Mouse (Mus musculus): ENCODE measurements around the gene Olfr418. TPM values are rescaled to one million over a fixed set of nuclear protein-coding genes. Genes with fewer than 3 reads are reported as not detected.
"Not testable (repeated sequence)": the region's sequence is repeated elsewhere in the genome, so short reads cannot be mapped to it uniquely, and the experiment has no call there.

The Olfr418 gene
- polyA plus RNA-seq (2015; fragmentation: Nextera tagmentation; extraction: Ambion mirVana) = not detected in 2 replicates

GRCm38 (mm10) chr1:173265701-173266100 lies at the start of gene Olfr418:
Gene Olfr418, plus strand, starts transcription at chr1:173266001.
- Histone ChIP-seq H3K4me3 (no peak within 1 kb of the TSS), H3K4me1 (no peaks in the 10 kb centered on the region), H3K9ac (replicated peaks) (no peak within 1 kb of the TSS), H3K27ac (replicated peaks) (no peak within 1 kb of the TSS), H3K36me3 (no peaks in the 10 kb centered on the region), H3K27me3 (no peaks in the 10 kb centered on the region), H3K9me3 (no peaks in the 10 kb centered on the region), H3K4me2 (replicated peaks) (no peak within 1 kb of the TSS)
- ATAC-seq (replicated peaks) = no peak

GRCm38 (mm10) chr1:173216481-173216880 lies 49.3 kb upstream of the Olfr418 start:
- no peaks in the 10 kb centered on the region for H3K27me3 ChIP-seq
- H3K4me3 ChIP-seq = no peak overlapping the region
- 93% methylated on average over 3 of the region's 3 CpGs for WGBS
- no peaks in the 10 kb centered on the region for H3K36me3 ChIP-seq
- no peak overlapping the region for H3K4me2 ChIP-seq (replicated peaks)
- no peaks in the 10 kb centered on the region for H3K4me1 ChIP-seq
- no peak overlapping the region for H3K27ac ChIP-seq (replicated peaks)
- H3K9me3 ChIP-seq = no peaks in the 10 kb centered on the region
- no peak overlapping the region for H3K9ac ChIP-seq (replicated peaks)
- ATAC-seq (replicated peaks) = no peak

- WGBS = 92% methylated on average over 2 of the region's 2 CpGs
- ATAC-seq (replicated peaks) = no peak
- no peak within 1 kb of the TSS for H3K4me2 ChIP-seq (replicated peaks)
- H3K4me3 ChIP-seq = no peak within 1 kb of the TSS
- H3K27ac ChIP-seq (replicated peaks) = no peak within 1 kb of the TSS
- H3K27me3 ChIP-seq = no peaks in the 10 kb centered on the region
- no peaks in the 10 kb centered on the region for H3K9me3 ChIP-seq
- H3K9ac ChIP-seq (replicated peaks) = no peak within 1 kb of the TSS
- H3K4me1 ChIP-seq = no peaks in the 10 kb centered on the region
- H3K36me3 ChIP-seq = no peaks in the 10 kb centered on the region
Measured at GRCm38 (mm10) chr1:173227081-173227480, 38.7 kb upstream of the Olfr418 start, which contains the start of gene Fcer1a. Gene Fcer1a, minus strand, starts transcription at chr1:173227214.

GRCm38 (mm10) chr1:173237004-173237403 lies 28.8 kb upstream of the Olfr418 start:
- not testable (repeated sequence) for H3K9ac ChIP-seq (replicated peaks); H3K4me2 ChIP-seq (replicated peaks); H3K27me3 ChIP-seq; H3K36me3 ChIP-seq; H3K9me3 ChIP-seq; H3K4me3 ChIP-seq; H3K4me1 ChIP-seq; ATAC-seq (replicated peaks); H3K27ac ChIP-seq (replicated peaks)
- WGBS = 95% methylated on average over 1 of the region's 1 CpGs

- ATAC-seq (replicated peaks) = no peak
- no peak overlapping the region for H3K4me2 ChIP-seq (replicated peaks)
- no peaks in the 10 kb centered on the region for H3K36me3 ChIP-seq
- no peak overlapping the region for H3K4me3 ChIP-seq
- no peaks in the 10 kb centered on the region for H3K27me3 ChIP-seq
- WGBS = 94% methylated on average over 3 of the region's 3 CpGs
- H3K9me3 ChIP-seq = no peaks in the 10 kb centered on the region
- H3K4me1 ChIP-seq = no peaks in the 10 kb centered on the region
- H3K9ac ChIP-seq (replicated peaks) = no peak overlapping the region
- H3K27ac ChIP-seq (replicated peaks) = no peak overlapping the region
Measured at GRCm38 (mm10) chr1:173249888-173250287, 15.9 kb upstream of the Olfr418 start.

GRCm38 (mm10) chr1:173277677-173278076 lies 11.9 kb downstream of the Olfr418 start, which contains the start of gene Mptx2:
Gene Mptx2, minus strand, starts transcription at chr1:173277777.
- H3K4me2 ChIP-seq (replicated peaks) = no peak within 1 kb of the TSS
- no peak within 1 kb of the TSS for H3K4me3 ChIP-seq
- H3K9ac ChIP-seq (replicated peaks) = no peak within 1 kb of the TSS
- no peaks in the 10 kb centered on the region for H3K27me3 ChIP-seq
- H3K9me3 ChIP-seq = no peaks in the 10 kb centered on the region
- H3K27ac ChIP-seq (replicated peaks) = no peak within 1 kb of the TSS
- ATAC-seq (replicated peaks) = no peak
- no peaks in the 10 kb centered on the region for H3K4me1 ChIP-seq
- WGBS = 77% methylated on average over 3 of the region's 3 CpGs
- H3K36me3 ChIP-seq = no peaks in the 10 kb centered on the region

- H3K27me3 ChIP-seq; H3K4me2 ChIP-seq (replicated peaks); ATAC-seq (replicated peaks); H3K9ac ChIP-seq (replicated peaks); H3K36me3 ChIP-seq; H3K9me3 ChIP-seq; H3K4me1 ChIP-seq; H3K4me3 ChIP-seq; H3K27ac ChIP-seq (replicated peaks): not testable (repeated sequence)
- 66% methylated on average over 3 of the region's 3 CpGs for WGBS
Measured at GRCm38 (mm10) chr1:173302795-173303194, 37.0 kb downstream of the Olfr418 start.

GRCm38 (mm10) chr1:173313535-173314050 lies 47.8 kb downstream of the Olfr418 start:
- H3K36me3 ChIP-seq; H3K4me2 ChIP-seq (replicated peaks); H3K9ac ChIP-seq (replicated peaks); H3K27ac ChIP-seq (replicated peaks); H3K4me1 ChIP-seq; H3K9me3 ChIP-seq; ATAC-seq (replicated peaks); H3K27me3 ChIP-seq; H3K4me3 ChIP-seq: not testable (repeated sequence)
- WGBS = 86% methylated on average over 7 of the region's 7 CpGs

- Histone ChIP-seq H3K4me3 (no peak overlapping the region), H3K36me3 (no peaks in the 10 kb centered on the region), H3K9ac (replicated peaks) (no peak overlapping the region), H3K4me2 (replicated peaks) (no peak overlapping the region), H3K27me3 (no peaks in the 10 kb centered on the region), H3K9me3 (no peaks in the 10 kb centered on the region), H3K4me1 (no peaks in the 10 kb centered on the region), H3K27ac (replicated peaks) (no peak overlapping the region)
- WGBS = 92% methylated on average over 3 of the region's 3 CpGs
- no peak for ATAC-seq (replicated peaks)
Measured at GRCm38 (mm10) chr1:173315725-173316124, 49.9 kb downstream of the Olfr418 start.

GRCm38 (mm10) chr1:173317925-173318477 lies 52.2 kb downstream of the Olfr418 start:
- Histone ChIP-seq H3K4me3 (no peak overlapping the region), H3K27ac (replicated peaks) (no peak overlapping the region), H3K9ac (replicated peaks) (no peak overlapping the region), H3K4me2 (replicated peaks) (no peak overlapping the region), H3K27me3 (no peaks in the 10 kb centered on the region), H3K9me3 (no peaks in the 10 kb centered on the region), H3K4me1 (peaks cover 3% of the 10 kb centered on the region; the same call in 1 of the 2 replicates), H3K36me3 (no peaks in the 10 kb centered on the region)
- no peak for ATAC-seq (replicated peaks)
- WGBS = 93% methylated on average over 2 of the region's 2 CpGs

GRCm38 (mm10) chr1:173321593-173322248 lies 55.9 kb downstream of the Olfr418 start:
- no peaks in the 10 kb centered on the region for H3K27me3 ChIP-seq
- ATAC-seq (replicated peaks) = no peak; the same call in 1 of the 2 replicates

GRCm38 (mm10) chr1:173322249-173322627 lies 56.4 kb downstream of the Olfr418 start:
- peaks cover 3% of the 10 kb centered on the region; the same call in 1 of the 2 replicates for H3K4me1 ChIP-seq
- no peak for ATAC-seq (replicated peaks)
- no peaks in the 10 kb centered on the region for H3K9me3 ChIP-seq
- H3K9ac ChIP-seq (replicated peaks) = no peak overlapping the region
- H3K4me3 ChIP-seq = no peak overlapping the region
- no peak overlapping the region for H3K4me2 ChIP-seq (replicated peaks)
- no peaks in the 10 kb centered on the region for H3K36me3 ChIP-seq
- no peak overlapping the region for H3K27ac ChIP-seq (replicated peaks)
- 62% methylated on average over 6 of the region's 6 CpGs for WGBS
- no peaks in the 10 kb centered on the region for H3K27me3 ChIP-seq

More at GRCm38 (mm10) chr1:173321593-173322248, 55.9 kb downstream of the Olfr418 start:
- Histone ChIP-seq H3K36me3 (no peaks in the 10 kb centered on the region), H3K9ac (replicated peaks) (no peak overlapping the region), H3K4me1 (peaks cover 3% of the 10 kb centered on the region; the same call in 1 of the 2 replicates), H3K4me2 (replicated peaks) (no peak overlapping the region), H3K4me3 (no peak overlapping the region), H3K27ac (replicated peaks) (no peak overlapping the region), H3K9me3 (no peaks in the 10 kb centered on the region)
- 42% methylated on average over 8 of the region's 8 CpGs for WGBS
